Mouse (Mus musculus) induced T-regulatory cell, adult 2 months (primary cell): ENCODE results near the gene Mbl1.

Experiments used
- DNase-seq: peaks from one replicate; pipeline ENCODE4 v3.0.0-alpha.2; 2012; ENCODE audit warnings: low read depth

The Mbl1 gene

GRCm38 (mm10) chr14:41151220-41151898, at the start of gene Mbl1:
Gene Mbl1 (plus strand): TSS chr14:41151458.
- DNase-seq: no peak

- DNase-seq: no peak
Observed at GRCm38 (mm10) chr14:41102269-41102668, 49.0 kb upstream of the Mbl1 start.

- DNase-seq: no peak
Observed at GRCm38 (mm10) chr14:41104853-41105444, 46.3 kb upstream of the Mbl1 start, which contains the start of gene Mat1a. Gene Mat1a (plus strand): TSS chr14:41105035.

GRCm38 (mm10) chr14:41111031-41111668, 40.1 kb upstream of the Mbl1 start:
- no peak for DNase-seq

GRCm38 (mm10) chr14:41112944-41113343, 38.3 kb upstream of the Mbl1 start:
- no peak for DNase-seq

- DNase-seq: no peak
Observed at GRCm38 (mm10) chr14:41116271-41116670, 35.0 kb upstream of the Mbl1 start.

GRCm38 (mm10) chr14:41124683-41125082, 26.6 kb upstream of the Mbl1 start:
- no peak for DNase-seq

- DNase-seq: no peak
Observed at GRCm38 (mm10) chr14:41127997-41128396, 23.3 kb upstream of the Mbl1 start.

- no peak for DNase-seq
Observed at GRCm38 (mm10) chr14:41131540-41131939, 19.7 kb upstream of the Mbl1 start, which contains the start of gene Sftpa1. Gene Sftpa1 (plus strand): TSS chr14:41131782.

GRCm38 (mm10) chr14:41137006-41137405, 14.3 kb upstream of the Mbl1 start:
- no peak for DNase-seq

GRCm38 (mm10) chr14:41140686-41141085, 10.6 kb upstream of the Mbl1 start:
- no peak for DNase-seq

GRCm38 (mm10) chr14:41146035-41146434, 5.2 kb upstream of the Mbl1 start:
- DNase-seq: no peak

- DNase-seq: no peak
Observed at GRCm38 (mm10) chr14:41146922-41147321, 4.3 kb upstream of the Mbl1 start.

- DNase-seq: no peak
Observed at GRCm38 (mm10) chr14:41147356-41147755, 3.9 kb upstream of the Mbl1 start.

- DNase-seq: no peak
Observed at GRCm38 (mm10) chr14:41160076-41160475, 8.8 kb downstream of the Mbl1 start.

GRCm38 (mm10) chr14:41160743-41161142, 9.5 kb downstream of the Mbl1 start:
- DNase-seq: no peak

GRCm38 (mm10) chr14:41162663-41163062, 11.4 kb downstream of the Mbl1 start:
- DNase-seq: no peak

GRCm38 (mm10) chr14:41167278-41167677, 16.0 kb downstream of the Mbl1 start:
- no peak for DNase-seq

GRCm38 (mm10) chr14:41168567-41168966, 17.3 kb downstream of the Mbl1 start:
- no peak for DNase-seq

- no peak for DNase-seq
Observed at GRCm38 (mm10) chr14:41170514-41170913, 19.3 kb downstream of the Mbl1 start.

GRCm38 (mm10) chr14:41174802-41175201, 23.5 kb downstream of the Mbl1 start:
- DNase-seq: no peak

- no peak for DNase-seq
Observed at GRCm38 (mm10) chr14:41185059-41185821, 34.0 kb downstream of the Mbl1 start, which contains the start of gene Sftpd. Gene Sftpd (minus strand): TSS chr14:41185149.
